Mouse (Mus musculus): ENCODE data around the gene Mroh2a.

GRCm38 (mm10) chr1:88305018-88305795, 78.4 kb downstream of the Mroh2a start:
- TF ChIP-seq GATA1 (IDR thresholded peaks at IDR 0.05; ENCODE audit: low read length) (no peak), TAL1 (IDR thresholded peaks at IDR 0.05; ENCODE audit: low read length) (no peak)

All from erythroblast, embryonic 14.5 days (primary cell).